Mouse (Mus musculus) heart, adult 2 months (tissue): Measurements from ENCODE around the gene Ssh2. TPM values are rescaled to one million over a fixed set of nuclear protein-coding genes. Genes with fewer than 3 reads are reported as not detected.

Source experiments
- DNase-seq, 2 experiments: peaks; one replicate each; pipeline ENCODE4 v3.0.0; 2021
- H3K27ac ChIP-seq: fragments of 200-600 bp; 2 replicates; pipeline ENCODE4 v1.8.1; 2022
- H3K27me3 ChIP-seq: fragments of 200-500 bp; 2 replicates; pipeline ENCODE4 v1.6.1; 2012; ENCODE audit warnings: mild to moderate bottlenecking, low read length, inconsistent platforms, mixed read lengths; ENCODE audit not compliant: control insufficient read depth, insufficient read depth
- H3K36me3 ChIP-seq: fragments of 200-500 bp; 2 replicates; pipeline ENCODE4 v1.6.1; 2012; ENCODE audit warnings: low read length, inconsistent platforms; ENCODE audit not compliant: control insufficient read depth, insufficient read depth
- H3K4me1 ChIP-seq: fragments of 200-500 bp; 2 replicates; pipeline ENCODE4 v1.6.1; 2011; ENCODE audit warnings: low read length; ENCODE audit not compliant: control insufficient read depth, insufficient read depth
- H3K4me3 ChIP-seq: fragments of 200-600 bp; 2 replicates; pipeline ENCODE4 v1.8.1; 2022
- H3K79me2 ChIP-seq: fragments of 200-500 bp; replicated peaks from 2 replicates; pipeline ENCODE4 v1.6.1; 2012; ENCODE audit warnings: mild to moderate bottlenecking, inconsistent platforms, low read length, moderate library complexity, mixed read lengths; ENCODE audit not compliant: control insufficient read depth, insufficient read depth
- H3K9ac ChIP-seq: fragments of 200-500 bp; 2 replicates; pipeline ENCODE4 v1.6.1; 2012; ENCODE audit warnings: low read depth, mild to moderate bottlenecking, control low read depth, inconsistent platforms, low read length, mixed read lengths
- CTCF ChIP-seq: fragments of 200-600 bp; IDR thresholded peaks from 2 replicates; pipeline ENCODE4 v1.8.1; 2022; ENCODE audit warnings: antibody characterized with exemption, mild to moderate bottlenecking, moderate library complexity
- EP300 ChIP-seq: fragments of 200-500 bp; IDR thresholded peaks from 2 replicates; pipeline ENCODE4 v1.6.1; 2011; ENCODE audit warnings: low read depth, low read length, control low read depth; ENCODE audit not compliant: insufficient read depth
- POLR2A ChIP-seq: fragments of 200-500 bp; IDR thresholded peaks from 2 replicates; pipeline ENCODE4 v1.6.1; 2011; ENCODE audit warnings: mild to moderate bottlenecking, low read depth, low read length, control low read depth; ENCODE audit not compliant: insufficient read depth
- WGBS: fragments of 180-500 bp; shearing (Covaris S2); methylation state at CpG from one replicate; pipeline ENCODE4 v1.1.7; 2018; 5-methylcytosine and 5-hydroxymethylcytosine counted together
- intact Hi-C: fragments of 180-260 bp; cut with DNase I; formaldehyde crosslinking; loops from one replicate; pipeline ENCODE4 v1.15.1; 2025
- polyA plus RNA-seq: library from polyadenylated mRNA; depleted of rRNA; stranded (reverse); fragments of >200 nt; gene quantifications from 2 replicates; pipeline ENCODE4 v1.2.3, GENCODE M21; 2012
- total RNA-seq, 2 experiments: library from RNA; stranded (reverse); gene quantifications; 2 replicates each; pipeline ENCODE4 v1.2.3; 2021

Ssh2 gene
- total and polyA plus RNA-seq, 3 experiments: 22.6 to 76.5 (median 73.7) TPM

DNA sequence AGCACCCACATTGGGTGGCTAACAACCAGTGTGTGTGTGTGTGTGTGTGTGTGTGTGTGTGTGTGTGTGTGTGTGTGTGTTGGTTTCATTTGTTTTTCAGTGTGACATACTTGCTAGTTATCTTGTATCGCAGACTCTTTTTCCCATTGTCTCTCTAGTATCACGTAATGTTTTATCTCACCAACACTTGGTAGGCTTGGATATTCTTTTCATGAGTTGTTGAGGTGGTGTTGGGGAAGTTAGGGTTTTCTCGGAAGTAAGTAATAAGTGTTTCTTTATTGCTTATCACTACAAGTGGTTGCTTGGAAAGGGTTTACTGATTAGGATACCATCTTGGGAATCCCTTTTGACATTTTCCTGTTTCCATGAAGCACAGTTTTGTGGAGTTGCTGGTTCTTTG is 91.1 kb downstream of the Ssh2 start:
- Histone ChIP-seq H3K4me1 (no peaks in the 10 kb centered on the region), H3K4me3 (no peak overlapping the region), H3K79me2 (no peaks in the 10 kb centered on the region), H3K36me3 (no peaks in the 10 kb centered on the region), H3K27me3 (no peaks in the 10 kb centered on the region), H3K27ac (no peak overlapping the region), H3K9ac (no peak overlapping the region)
- WGBS: 70% methylated on average over 3 of the region's 3 CpGs
- DNase-seq: no peak
- intact Hi-C loops: no loop called here
- TF ChIP-seq CTCF (no peak), POLR2A (no peak), EP300 (no peak)

DNA sequence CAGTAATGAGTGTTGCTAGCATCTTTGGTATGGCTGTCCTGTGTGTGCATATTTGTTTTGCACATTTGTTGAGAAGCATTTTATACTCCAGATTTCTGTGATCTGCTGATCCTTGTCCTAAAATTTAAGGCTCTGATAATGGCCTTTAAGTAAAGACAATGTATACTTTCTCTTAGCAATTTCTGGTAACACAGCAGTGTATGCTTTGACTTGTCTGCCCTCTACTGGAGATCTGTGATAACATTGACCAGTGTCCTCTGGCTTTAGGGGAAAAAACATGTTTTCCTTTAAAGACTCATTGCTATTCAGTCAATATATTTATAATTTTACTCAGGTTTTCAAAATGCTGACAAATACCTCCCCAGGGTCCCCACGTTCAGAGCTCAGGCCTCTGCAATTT is 92.4 kb downstream of the Ssh2 start:
- intact Hi-C loops: loop anchor here (1.0 kb wide), 2 partner anchors 94 to 208 kb away; no protein-coding TSS in a partner anchor
- no peak for TF ChIP-seq EP300
- TF ChIP-seq CTCF: peak; percentile 87
- no peak for TF ChIP-seq POLR2A
- Histone ChIP-seq H3K4me1 (no peaks in the 10 kb centered on the region), H3K27ac (no peak overlapping the region), H3K36me3 (no peaks in the 10 kb centered on the region), H3K79me2 (no peaks in the 10 kb centered on the region), H3K9ac (no peak overlapping the region), H3K4me3 (no peak overlapping the region), H3K27me3 (no peaks in the 10 kb centered on the region)
- 0% methylated on average over 1 of the region's 1 CpGs for WGBS
- no peak for DNase-seq

DNA sequence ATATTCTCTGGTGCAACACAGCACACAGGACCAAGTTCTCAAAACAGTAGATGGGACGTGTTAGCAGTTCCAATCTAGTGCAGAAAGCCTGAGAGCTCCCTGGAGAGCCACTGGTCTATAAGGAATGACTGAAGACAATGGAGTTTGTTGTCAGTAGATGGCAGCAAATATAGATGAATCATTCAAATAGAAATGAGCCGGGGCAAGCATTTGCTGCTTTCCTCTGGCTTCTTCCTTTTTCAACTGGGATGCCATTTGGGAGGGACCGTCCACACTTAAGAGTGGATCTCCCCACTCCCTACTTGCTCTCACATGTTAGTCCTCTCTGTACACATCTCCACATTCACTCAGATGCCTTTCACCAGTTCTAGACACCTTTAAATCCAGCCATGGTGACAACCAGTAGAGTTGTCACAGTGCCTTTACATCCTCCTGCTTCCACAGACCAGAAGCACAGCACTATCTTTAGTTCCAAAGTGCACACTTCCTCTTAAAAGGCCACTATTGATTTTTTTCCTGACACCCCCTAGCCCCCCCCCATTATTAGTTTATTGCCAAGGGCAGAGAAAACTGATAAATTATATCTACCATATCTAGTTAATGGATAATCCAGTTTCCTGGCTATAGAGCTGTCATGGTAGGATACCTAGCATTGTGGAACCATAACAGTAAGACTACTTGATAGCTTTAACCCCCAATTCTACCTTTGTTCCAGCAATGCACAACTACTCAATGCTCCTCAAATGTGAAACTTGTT is 101.8 kb downstream of the Ssh2 start:
- Histone ChIP-seq H3K9ac (no peak overlapping the region), H3K27ac (no peak overlapping the region), H3K27me3 (no peaks in the 10 kb centered on the region), H3K4me1 (peaks cover 2% of the 10 kb centered on the region; the same call in 1 of the 2 replicates), H3K79me2 (no peaks in the 10 kb centered on the region), H3K36me3 (no peaks in the 10 kb centered on the region), H3K4me3 (no peak overlapping the region)
- WGBS: 6% methylated on average over 3 of the region's 3 CpGs
- TF ChIP-seq POLR2A (no peak), CTCF (peak; percentile 85), EP300 (0 out of 2 replicates have a peak, but pooled peaks have one; percentile 45)
- peak; percentile 38 to 39 for DNase-seq
- intact Hi-C loops: loop anchor here (1.0 to 5.0 kb wide), 4 partner anchors 128 to 309 kb away; no protein-coding TSS in a partner anchor

DNA sequence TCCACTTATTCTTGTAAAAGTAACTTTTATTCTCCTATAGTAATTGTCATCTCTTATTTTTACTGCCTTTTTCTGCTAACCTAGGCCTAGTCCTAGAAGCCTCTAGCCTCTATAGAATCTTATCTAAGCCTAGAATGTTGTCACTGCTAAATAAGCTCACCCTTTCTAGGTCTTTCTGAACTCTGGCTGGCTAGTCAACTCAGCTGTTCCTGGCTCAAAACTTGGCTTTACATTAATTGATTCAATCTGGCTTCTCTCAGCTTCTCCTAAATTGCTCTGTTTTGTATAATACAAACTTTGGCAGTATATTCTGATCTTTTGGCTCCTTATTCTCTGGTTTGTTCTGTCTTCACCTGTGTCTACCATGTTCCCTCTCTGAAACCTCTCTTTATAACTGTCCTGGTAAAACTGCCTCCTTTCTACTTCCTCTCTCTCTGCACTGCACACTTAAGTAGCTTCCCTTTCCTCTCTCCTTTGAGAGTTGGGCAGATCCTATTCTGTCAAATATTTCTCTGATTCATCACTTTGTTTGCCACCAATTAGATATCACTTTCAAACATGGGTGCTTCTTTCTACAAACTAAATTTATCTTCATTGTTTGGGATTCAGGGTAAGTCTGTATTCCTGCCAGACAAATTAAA is 102.5 kb downstream of the Ssh2 start:
- no peak for DNase-seq
- Histone ChIP-seq H3K79me2 (no peaks in the 10 kb centered on the region), H3K4me1 (peaks cover 2% of the 10 kb centered on the region; the same call in 1 of the 2 replicates), H3K4me3 (no peak overlapping the region), H3K27ac (no peak overlapping the region), H3K9ac (no peak overlapping the region), H3K27me3 (no peaks in the 10 kb centered on the region), H3K36me3 (no peaks in the 10 kb centered on the region)
- intact Hi-C loops: loop anchor here (5.0 kb wide), 1 partner anchor 309 kb away; no protein-coding TSS in a partner anchor
- TF ChIP-seq POLR2A (no peak), EP300 (no peak), CTCF (no peak)

DNA sequence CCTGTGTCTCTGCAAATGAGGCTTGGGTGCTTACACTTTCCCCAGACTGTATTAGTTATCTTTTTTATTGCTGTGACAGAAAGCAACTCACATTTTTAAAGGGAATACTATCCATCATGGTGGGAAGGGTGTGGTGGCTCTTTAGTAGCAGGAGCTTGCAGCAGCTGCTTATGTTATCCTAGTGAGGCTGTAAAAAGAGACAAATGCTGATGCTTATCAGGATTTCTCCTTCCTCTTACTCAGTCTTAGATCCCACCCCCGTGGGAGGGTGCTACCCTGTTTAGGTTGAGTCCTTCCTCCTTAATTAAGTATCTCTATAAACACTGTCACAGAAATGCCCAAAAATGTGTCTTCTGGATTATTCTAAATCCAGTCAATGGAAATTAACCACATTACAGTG is 105.1 kb downstream of the Ssh2 start:
- Histone ChIP-seq H3K27ac (no peak overlapping the region), H3K4me1 (peaks cover 2% of the 10 kb centered on the region; the same call in 1 of the 2 replicates), H3K9ac (no peak overlapping the region), H3K79me2 (no peaks in the 10 kb centered on the region), H3K27me3 (no peaks in the 10 kb centered on the region), H3K4me3 (no peak overlapping the region), H3K36me3 (no peaks in the 10 kb centered on the region)
- WGBS: 34% methylated on average over 1 of the region's 1 CpGs
- TF ChIP-seq POLR2A: no peak
- no peak for TF ChIP-seq CTCF
- no peak for TF ChIP-seq EP300
- intact Hi-C loops: no loop called here
- DNase-seq: no peak

DNA sequence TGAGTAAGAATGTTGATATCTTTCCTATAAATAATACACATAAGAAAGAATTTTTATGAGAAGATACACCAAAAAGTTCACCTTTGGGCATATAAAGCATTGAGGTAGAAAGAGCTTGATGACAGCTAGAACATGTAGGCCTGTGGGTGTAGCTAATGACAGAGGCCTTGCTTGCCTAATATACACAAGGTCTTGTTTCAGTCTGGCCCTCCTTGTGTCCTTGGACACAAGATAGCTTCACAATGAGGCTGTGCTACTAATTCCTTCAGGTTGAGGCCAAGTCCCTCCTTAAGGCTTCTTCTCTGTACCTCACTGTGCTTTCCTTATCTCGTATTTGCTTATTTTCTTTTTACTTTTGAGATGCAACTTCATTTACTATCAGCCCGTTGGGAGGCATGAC is 114.4 kb downstream of the Ssh2 start:
- Histone ChIP-seq H3K4me3 (no peak overlapping the region), H3K27ac (no peak overlapping the region), H3K79me2 (no peaks in the 10 kb centered on the region), H3K4me1 (no peaks in the 10 kb centered on the region; the same call in 1 of the 2 replicates), H3K9ac (no peak overlapping the region), H3K27me3 (no peaks in the 10 kb centered on the region), H3K36me3 (no peaks in the 10 kb centered on the region)
- TF ChIP-seq EP300: no peak
- no peak for TF ChIP-seq CTCF
- TF ChIP-seq POLR2A: no peak
- WGBS: 84% methylated on average over 2 of the region's 2 CpGs
- DNase-seq: no peak
- intact Hi-C loops: no loop called here
